Mouse (Mus musculus) frontal cortex, adult (tissue): ENCODE results near the gene U2af2.
"Not testable (repeated sequence)": the region's sequence is repeated elsewhere in the genome, so short reads cannot be mapped to it uniquely, and the experiment has no call there.

Experiments used
- ATAC-seq: cut with Nextera tagmentation; 2 replicates; pipeline ENCODE4 v1.9.2; 2017; ENCODE audit warnings: mild to moderate bottlenecking, moderate library complexity, mixed read lengths; ENCODE audit not compliant: low TSS enrichment

U2af2 gene

DNA sequence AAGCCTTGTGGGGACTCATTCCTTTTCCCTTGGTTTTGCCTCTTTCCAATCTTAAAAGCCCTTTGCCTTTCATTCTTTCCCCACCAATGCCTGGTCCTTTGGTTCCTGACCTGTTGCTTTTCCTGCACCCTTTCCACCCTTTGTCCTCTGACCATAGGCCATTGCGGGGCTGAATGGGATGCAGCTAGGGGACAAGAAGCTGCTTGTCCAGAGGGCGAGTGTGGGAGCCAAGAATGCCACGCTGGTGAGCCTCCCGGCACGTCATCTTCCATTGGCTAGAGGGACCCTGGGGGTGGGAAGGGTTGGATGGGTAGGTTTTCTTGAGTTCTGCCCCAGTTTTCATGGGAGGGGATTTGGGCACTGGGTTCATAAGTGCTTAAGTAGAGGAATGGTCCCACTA is 13.0 kb downstream of the U2af2 start:
- no peak for ATAC-seq

- no peak for ATAC-seq
Observed at GRCm38 (mm10) chr7:5076931-5077330, 15.0 kb downstream of the U2af2 start.

DNA sequence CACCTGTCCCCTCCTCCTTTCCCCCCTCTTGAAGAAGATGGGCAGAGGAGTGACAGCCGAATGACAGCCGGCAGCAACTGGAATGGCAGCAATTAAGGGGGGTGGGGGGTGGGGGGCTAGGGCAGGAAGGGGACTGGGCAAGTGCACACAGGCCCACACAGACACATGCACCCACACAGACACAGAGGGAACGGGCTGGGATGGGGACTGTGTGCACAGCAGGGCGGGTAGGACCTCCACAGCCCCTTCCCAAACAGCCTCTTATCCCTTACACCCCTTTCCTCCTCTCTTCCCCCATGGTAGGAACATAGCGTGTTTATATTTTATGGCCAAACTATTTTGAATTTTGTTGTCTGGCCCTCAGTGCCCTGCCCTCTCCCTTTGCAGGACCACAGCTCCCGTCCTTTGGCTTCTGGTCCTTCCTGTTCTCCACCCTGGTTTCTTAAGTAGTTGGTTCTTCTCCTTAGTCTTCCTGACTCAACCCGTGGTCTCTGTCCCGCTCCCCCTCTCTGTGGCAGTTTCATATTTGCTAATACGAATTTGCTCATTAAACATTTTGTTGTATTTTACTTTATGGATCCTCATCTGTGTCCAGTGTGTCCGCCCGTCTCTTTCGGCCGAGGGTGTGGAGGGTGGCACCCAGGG is 17.5 kb downstream of the U2af2 start:
- not testable (repeated sequence) for ATAC-seq

DNA sequence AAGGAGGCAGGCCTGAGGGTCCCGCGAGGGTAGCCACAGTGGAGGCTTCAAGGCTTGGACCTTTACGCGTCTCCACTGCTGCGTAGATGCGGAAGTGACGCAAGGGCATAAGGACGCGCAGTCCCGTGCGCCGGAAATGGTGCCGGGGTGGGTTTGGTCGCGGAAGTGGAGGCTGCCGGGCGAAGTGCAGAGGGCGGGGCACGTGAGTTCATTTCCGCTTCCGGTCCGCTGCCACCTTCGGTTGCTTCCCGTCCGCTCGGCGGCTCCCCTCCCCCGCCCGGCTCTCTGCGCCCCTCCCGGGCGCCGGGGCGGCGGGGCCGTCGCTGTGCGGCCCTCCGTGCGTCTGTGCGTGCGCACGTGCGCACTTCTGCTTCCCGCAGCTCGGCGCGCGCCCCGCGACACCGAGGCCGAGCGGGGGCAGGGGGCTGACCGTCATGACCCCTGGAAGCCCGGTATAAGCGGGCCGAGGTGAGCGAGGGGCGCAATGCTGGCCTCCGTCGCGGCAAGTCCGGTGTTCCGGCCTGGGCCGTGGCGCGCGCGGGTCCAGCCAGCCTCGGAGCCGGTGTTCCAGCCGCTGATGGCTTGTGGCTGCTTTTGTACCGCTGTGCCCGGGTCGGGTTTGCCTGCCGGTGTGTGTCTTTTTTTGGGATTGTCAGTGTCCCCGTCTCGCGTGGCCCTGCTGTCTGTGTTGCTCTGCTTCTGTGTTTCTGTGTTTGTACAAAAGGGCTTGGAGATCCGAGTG is 18.2 kb downstream of the U2af2 start, which contains the start of gene Epn1:
Epn1 (plus strand) TSS at position 226 of the 742 bp plus-strand sequence.
- ATAC-seq: peak; percentile 98

- no peak; the same call in 1 of the 2 replicates for ATAC-seq
Observed at GRCm38 (mm10) chr7:5080815-5081214, 18.9 kb downstream of the U2af2 start.

DNA sequence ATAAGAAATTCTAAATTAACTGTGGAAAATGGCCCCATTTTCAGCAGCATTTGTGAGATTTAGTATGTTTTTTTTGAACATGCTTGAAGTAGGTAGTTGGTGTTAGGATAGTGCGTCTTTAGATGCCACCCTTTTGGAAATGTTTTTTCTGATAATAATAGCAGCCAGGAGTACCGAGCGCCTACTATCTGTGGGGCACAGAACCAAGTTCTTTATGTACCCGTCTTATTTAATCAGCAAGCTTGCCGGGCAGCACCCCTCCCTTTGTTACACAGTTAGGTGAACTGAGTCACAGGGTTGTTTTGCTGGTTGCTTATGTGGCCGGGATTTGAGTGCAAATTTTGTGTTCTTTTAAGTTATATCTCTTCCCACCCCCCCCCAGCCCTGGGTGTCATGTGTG is 19.3 kb downstream of the U2af2 start:
- no peak for ATAC-seq

GRCm38 (mm10) chr7:5081939-5082338 is 20.0 kb downstream of the U2af2 start:
- ATAC-seq: no peak

GRCm38 (mm10) chr7:5083325-5084105 is 21.6 kb downstream of the U2af2 start:
- ATAC-seq: no peak

DNA sequence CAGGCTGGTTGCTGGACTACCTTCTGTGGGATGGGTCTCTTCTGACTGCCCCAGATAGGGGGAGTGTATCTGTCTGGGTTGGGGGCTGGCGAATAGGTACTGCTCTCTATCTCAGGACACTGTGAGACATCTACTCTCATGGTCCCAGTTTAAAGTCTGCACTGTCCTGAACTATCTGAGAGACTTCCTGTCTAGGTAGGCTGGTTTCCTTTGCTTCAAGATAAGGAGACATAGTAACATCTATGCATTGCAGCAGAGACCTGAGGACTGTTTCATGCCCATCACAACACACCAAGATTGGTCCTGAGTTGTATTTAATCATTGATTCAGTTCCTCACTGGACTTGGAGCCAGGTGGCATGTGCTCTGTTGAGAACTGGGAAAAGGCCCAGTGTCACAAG is 23.6 kb downstream of the U2af2 start:
- no peak for ATAC-seq

- no peak for ATAC-seq
Observed at GRCm38 (mm10) chr7:5086921-5087440, 25.0 kb downstream of the U2af2 start.

DNA sequence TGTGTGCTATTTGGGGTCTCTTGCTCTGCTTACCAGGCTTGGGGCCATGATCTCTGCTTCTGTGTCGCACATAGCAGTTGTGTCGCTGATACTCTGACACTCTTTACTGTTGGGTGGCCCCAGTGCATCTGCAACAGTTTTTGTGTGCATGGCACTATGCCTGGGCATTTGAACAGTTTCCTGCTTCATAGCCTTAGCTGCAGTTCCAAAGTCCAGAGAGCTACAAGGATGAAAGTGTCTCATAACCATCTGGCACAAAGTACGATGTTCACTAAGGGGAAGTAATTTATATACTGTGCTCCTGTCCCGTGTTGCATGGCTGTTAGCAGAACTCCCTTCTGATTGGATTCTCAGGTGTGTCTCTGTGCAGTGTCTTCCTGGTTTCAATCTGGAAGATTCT is 25.9 kb downstream of the U2af2 start:
- ATAC-seq: no peak

DNA sequence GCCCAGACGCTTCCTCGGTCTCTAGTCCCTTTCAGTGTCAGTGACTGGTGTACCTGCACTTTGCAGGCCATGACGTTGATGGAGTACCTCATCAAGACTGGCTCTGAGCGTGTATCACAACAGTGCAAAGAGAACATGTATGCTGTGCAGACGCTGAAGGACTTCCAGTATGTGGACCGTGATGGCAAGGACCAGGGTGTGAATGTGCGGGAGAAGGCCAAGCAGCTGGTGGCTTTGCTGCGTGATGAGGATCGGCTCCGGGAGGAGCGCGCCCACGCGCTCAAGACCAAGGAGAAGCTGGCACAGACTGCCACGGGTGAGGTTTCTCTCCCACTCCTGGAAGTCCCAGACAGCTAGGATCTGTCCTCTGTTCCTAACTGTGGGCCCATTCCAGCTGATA is 27.9 kb downstream of the U2af2 start:
- ATAC-seq: peak; percentile 58

GRCm38 (mm10) chr7:5091008-5091728 is 29.2 kb downstream of the U2af2 start:
- ATAC-seq: peak; percentile 34; the same call in 1 of the 2 replicates

DNA sequence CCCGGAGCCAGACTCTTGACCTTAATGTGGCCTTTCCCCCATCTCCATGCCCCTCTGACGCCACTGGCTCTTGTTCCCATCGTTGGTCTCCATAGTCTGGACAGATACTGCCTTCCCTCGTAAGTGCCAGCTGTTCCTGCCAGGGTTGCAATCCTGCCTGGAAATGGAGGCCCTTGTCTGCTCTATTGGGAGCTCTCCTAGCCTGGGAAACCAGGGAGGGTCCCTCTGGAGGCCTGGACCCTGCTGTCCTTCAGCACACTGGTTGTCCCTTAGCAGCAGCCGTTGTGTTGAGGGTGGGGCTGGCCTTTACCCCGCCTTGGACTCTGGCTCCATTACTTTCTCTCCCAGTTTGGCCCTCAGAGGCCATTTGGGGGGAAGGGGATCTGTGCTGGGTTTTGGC is 30.4 kb downstream of the U2af2 start:
- ATAC-seq: no peak

DNA sequence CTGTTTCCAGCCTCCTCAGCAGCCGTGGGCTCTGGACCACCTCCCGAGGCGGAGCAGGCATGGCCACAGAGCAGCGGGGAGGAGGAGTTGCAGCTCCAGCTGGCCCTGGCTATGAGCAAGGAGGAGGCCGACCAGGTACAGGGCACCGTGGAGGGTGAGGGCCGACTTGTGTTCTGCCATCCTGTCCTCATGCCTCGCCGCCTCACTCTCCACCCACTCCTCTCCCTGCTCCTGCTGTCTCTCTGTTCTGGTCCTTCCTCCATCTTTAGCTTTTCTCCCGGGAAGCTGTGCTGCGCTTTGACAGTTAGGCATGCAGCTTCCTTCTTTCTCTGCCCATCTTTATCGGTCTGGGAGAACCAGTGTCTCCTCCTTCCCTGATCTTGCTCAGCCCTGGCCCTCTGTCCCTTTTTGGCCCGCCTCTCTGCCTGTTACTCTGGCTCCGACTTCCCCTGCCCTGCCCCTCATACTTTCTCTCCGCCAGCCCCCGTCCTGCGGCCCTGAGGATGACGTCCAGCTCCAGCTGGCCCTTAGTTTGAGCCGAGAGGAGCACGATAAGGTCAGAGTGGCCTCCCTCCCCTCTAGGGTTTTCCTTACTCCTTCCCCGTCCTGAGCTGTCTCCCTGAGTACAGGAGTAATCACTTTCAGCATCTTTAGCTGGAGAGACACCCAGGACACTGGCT is 31.0 kb downstream of the U2af2 start:
- ATAC-seq: peak; percentile 60

DNA sequence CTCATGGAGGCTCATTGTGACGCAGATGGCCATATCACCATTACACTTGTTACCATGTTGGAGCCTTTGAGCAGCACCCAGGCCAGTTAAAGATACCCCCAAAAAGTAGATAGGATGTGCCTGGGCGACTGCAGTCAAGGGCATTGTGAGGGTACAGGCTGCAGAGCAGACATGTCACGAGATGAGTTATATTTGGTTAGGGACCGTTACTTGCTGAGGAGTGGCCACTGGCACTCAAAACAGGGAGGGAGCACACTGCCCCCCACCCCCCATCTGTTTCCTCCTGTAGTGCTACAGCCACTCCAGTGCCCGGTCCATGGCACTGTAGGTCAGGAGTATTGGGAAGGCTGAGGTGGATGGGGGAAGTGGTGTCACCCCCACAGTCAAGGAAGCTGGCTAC is 36.8 kb downstream of the U2af2 start:
- ATAC-seq: no peak

- peak; percentile 69; the same call in 1 of the 2 replicates for ATAC-seq
Observed at GRCm38 (mm10) chr7:5099796-5100195, 37.9 kb downstream of the U2af2 start.

GRCm38 (mm10) chr7:5101066-5101663 is 39.2 kb downstream of the U2af2 start:
- ATAC-seq: no peak

DNA sequence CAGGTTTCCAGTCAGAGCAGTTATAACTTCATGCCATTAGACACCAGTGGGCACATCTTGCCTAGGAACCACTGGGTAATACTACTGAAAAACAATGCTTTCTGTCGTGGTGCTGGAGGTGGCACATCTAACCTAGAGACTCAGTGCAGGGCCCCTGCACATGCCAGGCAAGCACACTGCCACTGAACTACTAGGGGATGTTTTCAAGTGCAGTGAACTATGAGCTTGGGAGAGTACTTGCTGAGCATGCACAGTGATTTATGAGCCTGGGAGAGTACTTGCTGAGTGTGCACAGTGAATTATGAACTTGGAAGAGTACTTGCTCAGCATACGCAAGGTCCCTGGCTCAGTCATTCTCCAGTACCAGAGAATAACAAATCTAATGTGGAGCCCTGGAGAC is 40.6 kb downstream of the U2af2 start:
- ATAC-seq: no peak

DNA sequence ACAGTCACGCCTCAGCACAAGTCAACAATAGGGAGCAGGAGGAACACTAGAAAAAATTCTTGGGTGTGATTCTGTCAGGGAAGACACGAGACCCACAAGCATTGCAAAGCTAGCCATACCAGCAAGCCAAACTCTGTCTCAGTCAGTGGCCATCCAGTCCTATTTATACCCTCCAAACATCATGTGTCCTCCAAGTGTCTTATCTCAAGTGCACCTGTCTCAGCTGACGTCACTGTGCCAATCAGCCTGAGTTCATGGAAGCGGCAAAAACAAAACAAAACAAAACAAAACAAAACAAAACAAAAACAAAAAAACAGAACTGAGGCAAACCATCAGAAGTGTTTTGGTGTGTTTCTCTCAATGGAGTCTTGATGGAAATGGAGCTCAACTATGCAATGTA is 46.3 kb downstream of the U2af2 start:
- ATAC-seq: no peak

- ATAC-seq: no peak
Observed at GRCm38 (mm10) chr7:5109301-5109700, 47.4 kb downstream of the U2af2 start.
